Mouse (Mus musculus) embryonic facial prominence, embryonic 10.5 days (tissue): ENCODE measurements around the gene Gm5286. TPM values are rescaled to one million over a fixed set of nuclear protein-coding genes. Genes with fewer than 3 reads are reported as not detected.
"Not testable (repeated sequence)": the region's sequence is repeated elsewhere in the genome, so short reads cannot be mapped to it uniquely, and the experiment has no call there.

Source experiments
- DNase-seq: peaks from one replicate; pipeline ENCODE4 v3.0.0-alpha.2; 2017; ENCODE audit warnings: low spot score
- H3K27ac ChIP-seq: fragments of 300-500 bp; sonication (generic); replicated peaks from 2 replicates; pipeline ENCODE4 v1.5.1; 2016; ENCODE audit warnings: mild to moderate bottlenecking
- H3K27me3 ChIP-seq: fragments of 300-500 bp; sonication (generic); replicated peaks from 2 replicates; pipeline ENCODE4 v1.6.1; 2016; ENCODE audit warnings: low read depth, mild to moderate bottlenecking; ENCODE audit not compliant: poor library complexity, severe bottlenecking
- H3K36me3 ChIP-seq: fragments of 300-500 bp; sonication (generic); replicated peaks from 2 replicates; pipeline ENCODE4 v1.6.1; 2016; ENCODE audit warnings: mild to moderate bottlenecking, moderate library complexity
- H3K4me1 ChIP-seq: fragments of 300-500 bp; sonication (generic); 2 replicates; pipeline ENCODE4 v1.6.1; 2016
- H3K4me3 ChIP-seq: fragments of 300-500 bp; sonication (generic); 2 replicates; pipeline ENCODE4 v1.5.1; 2016; ENCODE audit warnings: mild to moderate bottlenecking, moderate library complexity
- H3K9me3 ChIP-seq: fragments of 300-500 bp; sonication (generic); 2 replicates; pipeline ENCODE4 v1.6.1; 2016; ENCODE audit warnings: mild to moderate bottlenecking
- WGBS: fragments of 180-500 bp; shearing (Covaris S2); methylation state at CpG from one replicate; pipeline ENCODE4 v1.1.7; 2016; 5-methylcytosine and 5-hydroxymethylcytosine counted together
- polyA plus RNA-seq: library from polyadenylated mRNA; unstranded; fragments of >200 nt; fragmentation: Nextera tagmentation; extraction: Ambion mirVana; gene quantifications from 2 replicates; pipeline ENCODE4 v1.2.1, GENCODE M21; 2016

Gm5286 gene
- not detected in 2 replicates for polyA plus RNA-seq

DNA sequence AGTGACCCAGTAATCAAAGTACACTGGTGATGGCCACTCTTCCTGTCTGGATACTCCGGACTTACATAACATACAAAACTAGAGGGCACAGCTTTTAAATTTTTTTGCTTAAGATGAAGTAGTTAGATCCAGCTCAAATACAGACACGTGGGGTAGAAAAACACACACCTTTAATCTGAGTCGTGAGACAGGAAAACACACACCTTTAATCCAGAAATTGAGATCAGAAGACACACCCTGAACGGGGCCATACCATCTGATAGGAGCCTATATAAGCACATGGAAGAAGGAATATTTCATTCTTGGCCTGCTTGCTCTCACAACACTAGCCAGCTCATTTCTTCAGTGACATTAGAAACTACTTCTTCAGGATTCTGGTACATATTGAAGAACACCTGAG, at the start of gene Gm5286:
TSS of gene Gm5286 (plus strand) at position 301 of the 400 bp plus-strand sequence.
- H3K27ac ChIP-seq, H3K4me1 ChIP-seq, H3K9me3 ChIP-seq, H3K4me3 ChIP-seq, DNase-seq, H3K36me3 ChIP-seq, H3K27me3 ChIP-seq: not testable (repeated sequence)
- WGBS, result 86% methylated on average over 3 of the region's 4 CpGs

DNA sequence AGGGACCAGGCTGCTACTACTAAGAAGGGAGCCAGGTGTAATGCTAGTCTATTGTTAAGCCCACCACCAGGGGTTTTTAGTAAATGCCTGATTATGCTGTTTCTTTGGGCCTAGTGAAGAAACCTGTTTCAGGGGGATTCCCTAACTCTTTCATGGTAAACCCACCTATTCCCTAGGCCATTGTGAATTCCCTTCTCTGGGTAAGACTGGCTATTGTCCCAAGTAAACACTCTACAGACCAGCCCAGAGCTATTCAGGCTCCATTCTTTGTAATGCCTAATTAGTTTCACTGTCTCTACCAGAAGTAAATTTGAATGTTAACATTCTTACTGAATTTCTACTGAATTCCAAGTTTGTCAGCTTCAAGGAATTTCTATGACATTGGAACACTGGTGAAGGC, 29.2 kb upstream of the Gm5286 start:
- H3K9me3 ChIP-seq, H3K4me3 ChIP-seq, H3K27me3 ChIP-seq, H3K4me1 ChIP-seq, H3K27ac ChIP-seq, DNase-seq, H3K36me3 ChIP-seq: not testable (repeated sequence)

- not testable (repeated sequence) for H3K9me3 ChIP-seq, H3K27me3 ChIP-seq, H3K27ac ChIP-seq, H3K4me1 ChIP-seq, H3K4me3 ChIP-seq, DNase-seq, H3K36me3 ChIP-seq
- 90% methylated on average over 1 of the region's 1 CpGs for WGBS
Measured at GRCm38 (mm10) chr3:94178093-94178492, 18.4 kb upstream of the Gm5286 start, which contains the start of gene Gm10696. Gene Gm10696, minus strand, starts transcription at chr3:94178193.

Other genes with a start within 250 kb of the Gm5286 start
- not detected in 2 replicates for gene Tdpoz5, start 235.4 kb upstream of the Gm5286 start, polyA plus RNA-seq
- gene Gm9125, start 141.8 kb upstream of the Gm5286 start, polyA plus RNA-seq, result not detected in 2 replicates
- not detected in 2 replicates for gene Gm10697, start 124.1 kb upstream of the Gm5286 start, polyA plus RNA-seq
- not detected in 2 replicates for gene Gm10696, start 18.5 kb upstream of the Gm5286 start, polyA plus RNA-seq
- not detected in 2 replicates for gene Gm4778, start 67.3 kb downstream of the Gm5286 start, polyA plus RNA-seq
- gene Them4, start 113.4 kb downstream of the Gm5286 start, polyA plus RNA-seq, result 8.3 TPM in 2 replicates
- gene Them5, start 145.4 kb downstream of the Gm5286 start, polyA plus RNA-seq, result 0.11 TPM in 1 of 2 replicates, not detected in the other
- gene C2cd4d, start 165.7 kb downstream of the Gm5286 start, polyA plus RNA-seq, result 0.30 and 0.31 TPM in 2 replicates
- gene Rorc, start 176.1 kb downstream of the Gm5286 start, polyA plus RNA-seq, result 0.21 and 0.29 TPM in 2 replicates
- gene Lingo4, start 201.8 kb downstream of the Gm5286 start, polyA plus RNA-seq, result 0.07 and 0.28 TPM in 2 replicates
- 14.2 and 16.5 TPM in 2 replicates for gene Tdrkh, start 216.6 kb downstream of the Gm5286 start, polyA plus RNA-seq
- 68.5 and 71.4 TPM in 2 replicates for gene Mrpl9, start 246.6 kb downstream of the Gm5286 start, polyA plus RNA-seq
- 0.56 and 0.60 TPM in 2 replicates for gene Oaz3, start 247.2 kb downstream of the Gm5286 start, polyA plus RNA-seq